Mouse (Mus musculus): Measurements from ENCODE around the gene Bnip2. TPM values are rescaled to one million over a fixed set of nuclear protein-coding genes. Genes with fewer than 3 reads are reported as not detected.

Gene Bnip2
- polyA plus RNA-seq, 1 experiment from 2014 or later = 131 TPM

DNA sequence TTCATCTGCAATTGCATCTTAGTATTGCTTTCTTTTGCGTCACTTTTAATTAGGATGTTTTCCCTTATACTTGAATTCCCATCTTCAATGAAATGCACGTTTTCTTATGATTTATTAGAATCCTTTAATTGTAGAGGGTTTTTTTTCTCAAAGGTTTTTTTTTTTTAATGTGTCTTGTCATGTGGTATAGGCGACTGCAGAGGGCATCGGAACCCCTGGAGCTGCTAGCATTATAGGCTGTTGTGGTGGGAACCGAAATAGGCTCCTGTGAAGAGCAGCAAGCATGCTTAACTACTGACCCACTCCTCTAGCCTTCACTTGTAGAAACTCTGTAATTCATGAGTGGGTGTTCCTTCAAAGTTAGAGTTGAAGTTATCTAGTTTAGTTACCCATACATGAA, 1.1 kb downstream of the Bnip2 start:
- no peak for ATAC-seq
- peak; percentile 34 for DNase-seq (ENCODE audit: low spot score)
- Histone ChIP-seq H3K27me3 (replicated peaks; ENCODE audit: insufficient read depth, low read length) (no peaks in the 10 kb centered on the region), H3K4me2 (replicated peaks; ENCODE audit: low read depth, low read length) (peak overlapping the region; percentile 57), H3K4me1 (ENCODE audit: insufficient read depth, low read depth, low read length) (peaks cover 6% of the 10 kb centered on the region; the same call in 1 of the 2 replicates), H3K4me3 (ENCODE audit: low read depth, low read length) (peak overlapping the region; percentile 89), H3K9ac (replicated peaks; ENCODE audit: low read depth) (peak overlapping the region; percentile 95), H3K36me3 (ENCODE audit: insufficient read depth, low read length) (no peaks in the 10 kb centered on the region), H3K27ac (ENCODE audit: low read length) (peak overlapping the region; percentile 99; the same call in 1 of the 2 replicates), H3K9me3 (ENCODE audit: low read length) (no peaks in the 10 kb centered on the region)
- no peak for TF ChIP-seq EP300 (IDR thresholded peaks at IDR 0.05)
- no peak for TF ChIP-seq CTCF (IDR thresholded peaks at IDR 0.05)
- 6% methylated on average over 5 of the region's 5 CpGs for WGBS

DNA sequence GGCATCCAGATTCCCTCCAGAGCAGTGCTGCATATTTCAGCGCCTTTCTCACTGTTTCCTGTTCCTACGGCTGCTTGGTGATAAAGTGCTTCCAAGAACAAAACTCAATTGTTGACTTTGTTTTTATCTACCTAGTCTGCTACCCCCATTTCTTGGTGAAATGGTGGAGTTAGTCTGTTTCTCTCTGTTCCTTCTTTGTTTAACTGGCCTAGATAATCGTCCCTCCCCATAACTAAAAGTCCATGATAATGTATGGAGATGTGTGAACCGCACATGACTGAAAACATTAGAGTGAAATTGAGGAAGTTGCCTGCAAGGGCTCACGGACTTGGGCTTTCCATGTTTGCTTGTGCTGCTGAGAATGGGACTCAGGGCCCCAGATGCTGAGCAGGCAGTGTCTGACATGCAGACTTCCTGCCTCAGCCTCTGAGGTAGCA, 3.6 kb downstream of the Bnip2 start:
- Histone ChIP-seq H3K4me1 (ENCODE audit: insufficient read depth, low read depth, low read length) (peaks cover 6% of the 10 kb centered on the region; the same call in 1 of the 2 replicates), H3K27ac (ENCODE audit: low read length) (no peak overlapping the region), H3K36me3 (ENCODE audit: insufficient read depth, low read length) (peaks cover 11% of the 10 kb centered on the region; the same call in 1 of the 2 replicates), H3K9ac (replicated peaks; ENCODE audit: low read depth) (no peak overlapping the region), H3K27me3 (replicated peaks; ENCODE audit: insufficient read depth, low read length) (no peaks in the 10 kb centered on the region), H3K4me2 (replicated peaks; ENCODE audit: low read depth, low read length) (no peak overlapping the region), H3K9me3 (ENCODE audit: low read length) (no peaks in the 10 kb centered on the region), H3K4me3 (ENCODE audit: low read depth, low read length) (no peak overlapping the region)
- ATAC-seq = no peak
- WGBS = 40% methylated on average over 5 of the region's 5 CpGs
- no peak for DNase-seq (ENCODE audit: low spot score)
- TF ChIP-seq EP300 (IDR thresholded peaks at IDR 0.05) (no peak), CTCF (IDR thresholded peaks at IDR 0.05) (no peak)

DNA sequence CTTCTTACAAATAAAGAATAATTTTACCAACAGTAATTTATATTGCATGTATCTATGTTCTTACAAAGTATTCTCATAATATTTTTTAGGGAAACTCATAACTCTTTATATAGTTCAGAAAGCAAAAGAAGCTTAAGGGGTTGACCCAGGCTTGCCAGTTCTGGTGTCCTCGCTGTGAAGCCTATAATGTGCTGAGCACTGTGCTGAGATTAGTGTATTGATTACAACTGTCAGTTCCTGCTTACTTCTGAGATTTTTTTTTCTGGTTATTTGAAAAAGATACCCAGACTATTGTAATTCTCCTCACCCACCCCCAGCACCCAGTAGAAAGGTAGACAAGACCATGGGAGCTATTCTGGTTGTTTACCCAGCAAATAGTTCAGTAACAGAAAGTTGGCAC, 4.2 kb downstream of the Bnip2 start:
- peaks cover 6% of the 10 kb centered on the region; the same call in 1 of the 2 replicates for H3K4me1 ChIP-seq (ENCODE audit: insufficient read depth, low read depth, low read length)
- no peak overlapping the region for H3K4me2 ChIP-seq (replicated peaks; ENCODE audit: low read depth, low read length)
- WGBS = 68% methylated on average over 1 of the region's 1 CpGs
- DNase-seq (ENCODE audit: low spot score) (no peak), ATAC-seq (no peak)
- TF ChIP-seq CTCF (IDR thresholded peaks at IDR 0.05) = no peak
- TF ChIP-seq EP300 (IDR thresholded peaks at IDR 0.05) = no peak
- H3K4me3 ChIP-seq (ENCODE audit: low read depth, low read length) = no peak overlapping the region
- H3K9me3 ChIP-seq (ENCODE audit: low read length) = no peaks in the 10 kb centered on the region
- H3K9ac ChIP-seq (replicated peaks; ENCODE audit: low read depth) = no peak overlapping the region
- H3K36me3 ChIP-seq (ENCODE audit: insufficient read depth, low read length) = peaks cover 13% of the 10 kb centered on the region; the same call in 1 of the 2 replicates
- no peak overlapping the region for H3K27ac ChIP-seq (ENCODE audit: low read length)
- H3K27me3 ChIP-seq (replicated peaks; ENCODE audit: insufficient read depth, low read length) = no peaks in the 10 kb centered on the region

DNA sequence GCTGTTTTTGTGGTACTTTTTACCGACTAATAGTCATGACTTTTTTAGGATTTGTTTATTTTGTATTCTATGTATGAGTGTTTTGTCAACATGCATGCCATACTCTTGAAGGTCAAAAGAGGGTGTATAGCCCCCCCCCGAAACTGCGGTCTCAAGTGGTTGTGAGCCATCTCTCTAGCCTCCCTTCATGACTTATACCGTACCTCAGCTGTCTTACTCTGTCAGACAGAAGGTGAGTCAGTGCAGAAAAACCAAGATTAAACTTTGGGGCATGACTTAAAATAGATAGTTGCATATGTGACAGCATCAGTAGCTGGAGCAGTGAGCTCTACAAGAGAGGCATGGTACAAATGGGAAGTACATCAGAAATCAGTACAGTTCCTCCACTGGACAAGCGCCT, 5.3 kb downstream of the Bnip2 start:
- no peak for ATAC-seq
- no peak for DNase-seq (ENCODE audit: low spot score)
- Histone ChIP-seq H3K4me3 (ENCODE audit: low read depth, low read length) (no peak overlapping the region), H3K27ac (ENCODE audit: low read length) (no peak overlapping the region), H3K27me3 (replicated peaks; ENCODE audit: insufficient read depth, low read length) (no peaks in the 10 kb centered on the region), H3K4me1 (ENCODE audit: insufficient read depth, low read depth, low read length) (peaks cover 6% of the 10 kb centered on the region; the same call in 1 of the 2 replicates), H3K9me3 (ENCODE audit: low read length) (no peaks in the 10 kb centered on the region), H3K36me3 (ENCODE audit: insufficient read depth, low read length) (peaks cover 21% of the 10 kb centered on the region; the same call in 1 of the 2 replicates), H3K4me2 (replicated peaks; ENCODE audit: low read depth, low read length) (no peak overlapping the region), H3K9ac (replicated peaks; ENCODE audit: low read depth) (no peak overlapping the region)
- no peak for TF ChIP-seq EP300 (IDR thresholded peaks at IDR 0.05)
- WGBS = 80% methylated on average over 5 of the region's 5 CpGs

DNA sequence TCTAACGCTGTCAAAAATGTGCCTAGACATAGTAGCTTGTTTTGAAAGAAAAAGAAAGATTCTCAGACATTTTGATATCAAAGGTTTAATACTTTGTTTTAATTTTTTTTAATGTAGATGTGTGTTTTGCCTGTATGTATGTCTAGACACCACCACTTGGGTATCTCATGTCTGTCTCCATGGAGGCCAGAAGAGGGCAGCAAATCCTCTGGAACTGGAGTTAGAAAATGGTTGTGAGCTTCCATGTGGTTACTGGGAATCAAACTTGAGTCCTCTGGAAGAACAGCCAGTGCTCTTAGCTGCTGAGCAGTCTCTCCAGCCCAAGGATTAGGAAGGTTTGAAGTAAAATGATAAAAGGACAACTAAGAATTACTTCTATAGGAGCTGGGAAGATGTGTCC, 10.1 kb downstream of the Bnip2 start:
- TF ChIP-seq CTCF (IDR thresholded peaks at IDR 0.05) = peak; percentile 37
- TF ChIP-seq EP300 (IDR thresholded peaks at IDR 0.05) = no peak
- no peaks in the 10 kb centered on the region for H3K4me1 ChIP-seq (ENCODE audit: insufficient read depth, low read depth, low read length)
- H3K4me2 ChIP-seq (replicated peaks; ENCODE audit: low read depth, low read length) = no peak overlapping the region
- peaks cover 44% of the 10 kb centered on the region for H3K36me3 ChIP-seq (ENCODE audit: insufficient read depth, low read length)
- WGBS = 91% methylated on average over 1 of the region's 1 CpGs
- DNase-seq (ENCODE audit: low spot score) (no peak), ATAC-seq (no peak)
- no peak overlapping the region for H3K27ac ChIP-seq (ENCODE audit: low read length)
- H3K9me3 ChIP-seq (ENCODE audit: low read length) = no peaks in the 10 kb centered on the region
- H3K4me3 ChIP-seq (ENCODE audit: low read depth, low read length) = no peak overlapping the region
- no peaks in the 10 kb centered on the region for H3K27me3 ChIP-seq (replicated peaks; ENCODE audit: insufficient read depth, low read length)
- H3K9ac ChIP-seq (replicated peaks; ENCODE audit: low read depth) = no peak overlapping the region

DNA sequence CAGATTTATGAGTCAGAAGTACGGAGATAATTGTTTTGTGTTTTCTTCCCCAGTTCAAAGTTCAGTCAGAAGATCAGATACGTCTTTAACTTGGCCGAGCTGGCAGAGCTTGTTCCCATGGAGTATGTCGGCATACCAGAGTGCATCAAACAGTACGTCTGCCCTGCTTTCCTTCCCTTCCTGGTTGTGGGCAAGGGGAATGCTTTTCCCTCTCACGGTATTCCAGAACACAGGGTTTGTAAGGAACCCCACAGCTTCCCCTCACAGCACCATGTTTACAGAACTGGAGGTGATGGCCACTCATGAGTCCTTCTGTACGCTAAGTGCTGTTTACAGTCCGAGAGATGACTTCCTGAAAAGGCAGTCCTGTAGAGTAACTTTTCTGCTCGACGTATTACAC, 14.2 kb downstream of the Bnip2 start:
- H3K4me3 ChIP-seq (ENCODE audit: low read depth, low read length) = no peak overlapping the region
- TF ChIP-seq EP300 (IDR thresholded peaks at IDR 0.05) (no peak), CTCF (IDR thresholded peaks at IDR 0.05) (no peak)
- DNase-seq (ENCODE audit: low spot score) (peak; percentile 9), ATAC-seq (no peak)
- no peak overlapping the region for H3K9ac ChIP-seq (replicated peaks; ENCODE audit: low read depth)
- H3K4me1 ChIP-seq (ENCODE audit: insufficient read depth, low read depth, low read length) = no peaks in the 10 kb centered on the region
- H3K4me2 ChIP-seq (replicated peaks; ENCODE audit: low read depth, low read length) = no peak overlapping the region
- no peak overlapping the region for H3K27ac ChIP-seq (ENCODE audit: low read length)
- H3K9me3 ChIP-seq (ENCODE audit: low read length) = no peaks in the 10 kb centered on the region
- WGBS = 56% methylated on average over 10 of the region's 10 CpGs
- no peaks in the 10 kb centered on the region for H3K27me3 ChIP-seq (replicated peaks; ENCODE audit: insufficient read depth, low read length)
- H3K36me3 ChIP-seq (ENCODE audit: insufficient read depth, low read length) = peaks cover 42% of the 10 kb centered on the region

DNA sequence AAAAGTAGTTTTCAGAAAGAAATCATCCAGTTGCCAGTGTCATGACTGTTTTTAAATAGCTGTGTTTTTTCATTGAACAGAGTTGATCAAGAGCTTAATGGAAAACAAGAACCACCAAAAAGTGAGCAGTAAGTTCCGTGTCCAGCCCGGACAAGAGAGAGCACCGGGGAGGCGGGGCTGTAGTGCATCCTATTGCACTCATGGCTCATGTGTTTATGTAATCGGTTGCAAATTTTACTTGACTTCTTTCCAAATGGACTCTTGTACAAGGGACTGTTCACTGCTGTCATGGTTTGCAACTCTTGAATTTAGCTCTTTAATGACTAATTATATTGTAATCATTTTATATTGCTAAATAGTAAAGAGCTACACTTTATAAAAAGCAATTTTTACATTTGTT, 17.7 kb downstream of the Bnip2 start:
- Histone ChIP-seq H3K9me3 (ENCODE audit: low read length) (no peaks in the 10 kb centered on the region), H3K27ac (ENCODE audit: low read length) (no peak overlapping the region), H3K36me3 (ENCODE audit: insufficient read depth, low read length) (peaks cover 28% of the 10 kb centered on the region), H3K4me3 (ENCODE audit: low read depth, low read length) (no peak overlapping the region), H3K4me1 (ENCODE audit: insufficient read depth, low read depth, low read length) (no peaks in the 10 kb centered on the region), H3K4me2 (replicated peaks; ENCODE audit: low read depth, low read length) (no peak overlapping the region), H3K27me3 (replicated peaks; ENCODE audit: insufficient read depth, low read length) (no peaks in the 10 kb centered on the region), H3K9ac (replicated peaks; ENCODE audit: low read depth) (no peak overlapping the region)
- DNase-seq (ENCODE audit: low spot score) = peak; percentile 42
- no peak for TF ChIP-seq EP300 (IDR thresholded peaks at IDR 0.05)
- TF ChIP-seq CTCF (IDR thresholded peaks at IDR 0.05) = no peak
- 78% methylated on average over 5 of the region's 5 CpGs for WGBS
- ATAC-seq = no peak
